Mouse (Mus musculus) heart, adult 8-10 months (tissue): ENCODE measurements around the gene Lrsam1. TPM values are rescaled to one million over a fixed set of nuclear protein-coding genes. Genes with fewer than 3 reads are reported as not detected.

ENCODE experiments used
- total RNA-seq, 4 experiments: library from RNA; stranded (reverse); gene quantifications; 2 replicates each; pipeline ENCODE4 v1.2.4; 2022

The Lrsam1 gene
- total RNA-seq, 4 experiments from 2014 or later: 13.1 to 21.8 (median 17.5) TPM

Other genes starting within 250 kb of the Lrsam1 start
- 10 to 100 TPM; 23.3 to 27.1 (median 25.7) TPM for gene Cdk9, start 248.5 kb downstream of the Lrsam1 start, total RNA-seq
- gene Sh2d3c, start 240.6 kb downstream of the Lrsam1 start, total RNA-seq: 10 to 100 TPM; 16.4 to 28.8 (median 21.7) TPM
- not detected for gene 6330409D20Rik, start 220.6 kb downstream of the Lrsam1 start, total RNA-seq
- 10 to 100 TPM in 1 of 4 experiments, 1 to 10 TPM in 3; 7.8 to 10.1 (median 8.2) TPM for gene Tor2a, start 204.4 kb downstream of the Lrsam1 start, total RNA-seq
- under 1 TPM in 1 of 4 experiments, not detected in 3; 0.19 TPM for gene Ttc16, start 186.0 kb downstream of the Lrsam1 start, total RNA-seq
- 1 to 10 TPM; 2.7 to 4.0 (median 3.2) TPM for gene Ptrh1, start 185.8 kb downstream of the Lrsam1 start, total RNA-seq
- gene Cfap157, start 177.2 kb downstream of the Lrsam1 start, total RNA-seq: not detected
- gene Stxbp1, start 114.4 kb downstream of the Lrsam1 start, total RNA-seq: 10 to 100 TPM in 3 of 4 experiments, 1 to 10 TPM in 1; 8.5 to 10.8 (median 10.5) TPM
- 10 to 100 TPM; 19.1 to 26.8 (median 22.6) TPM for gene Fam129b, start 85.5 kb downstream of the Lrsam1 start, total RNA-seq
- 10 to 100 TPM; 56.3 to 66.1 (median 58.9) TPM for gene Rpl12, start 55 bp downstream of the Lrsam1 start, total RNA-seq
- gene Slc2a8, start 20.5 kb upstream of the Lrsam1 start, total RNA-seq: 10 to 100 TPM; 15.2 to 20.2 (median 17.1) TPM
- gene Garnl3, start 170.0 kb upstream of the Lrsam1 start, total RNA-seq: 1 to 10 TPM; 2.6 to 6.7 (median 3.5) TPM